Mouse (Mus musculus): Measurements from ENCODE around the gene Tapt1.

DNA sequence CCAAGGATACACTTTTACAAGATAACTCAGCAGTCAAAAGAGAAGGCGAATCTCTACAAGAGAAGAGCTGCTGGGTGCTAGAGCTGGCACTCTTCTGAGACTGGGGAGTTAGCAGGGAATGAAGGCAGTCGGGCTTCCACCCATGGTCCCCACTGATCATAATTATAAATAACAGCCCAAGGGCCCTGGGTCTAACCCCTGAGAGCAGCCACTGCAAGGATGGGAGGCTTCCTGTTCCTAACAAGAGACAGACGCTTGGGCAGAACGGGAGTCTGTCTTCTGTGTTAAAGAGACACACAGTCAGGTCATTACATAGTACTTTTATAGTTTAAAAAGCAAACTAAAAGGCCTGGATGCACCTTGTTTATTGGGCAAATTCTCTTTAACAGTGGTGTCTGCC is 6.6 kb downstream of the Tapt1 start:
- TF ChIP-seq POLR2A (IDR thresholded peaks at IDR 0.05; ENCODE audit: borderline replicate concordance, extremely low read depth, low read depth, low read length) (no peak), CTCF (IDR thresholded peaks at IDR 0.05; ENCODE audit: insufficient read depth, low read length) (no peak)

Measured in lung, adult 2 months (tissue).